20 mouse cellular contexts compared by ENCODE assay signal in the genomic region with DNA sequence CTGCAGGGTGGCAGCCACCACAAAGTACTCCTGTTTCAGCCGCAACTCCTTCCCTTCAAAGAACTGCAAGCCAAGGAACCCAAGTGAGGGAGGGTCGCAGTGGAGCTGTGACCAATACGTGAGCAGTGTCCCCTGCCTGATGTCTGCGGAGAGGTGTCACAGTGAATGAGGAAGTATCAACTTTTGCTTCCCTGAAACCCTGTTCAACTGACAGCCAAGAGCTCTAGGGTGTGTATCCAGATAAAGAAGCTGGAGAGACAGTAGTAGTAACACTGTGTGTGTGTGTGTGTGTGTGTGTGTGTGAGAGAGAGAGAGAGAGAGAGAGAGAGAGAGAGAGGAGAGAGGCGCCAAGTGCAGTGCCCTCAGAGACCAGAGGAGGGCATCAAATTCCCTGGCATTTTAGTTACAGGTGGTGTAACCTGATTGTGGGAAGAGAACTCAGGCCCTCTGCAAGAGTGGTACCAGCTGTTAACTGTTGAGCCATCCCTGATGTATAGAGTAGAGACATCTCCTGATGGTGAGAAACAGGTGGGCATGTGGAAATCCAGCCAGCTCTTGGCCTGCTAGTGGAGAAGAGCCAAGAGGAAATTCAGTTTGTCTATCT. TPM values are rescaled to one million over a fixed set of nuclear protein-coding genes. Genes with fewer than 3 reads are reported as not detected.
DNase-seq lines count a peak whose midpoint lies in the region; ATAC-seq and TF ChIP-seq lines count a peak whose summit lies in the region.
"Had no signal": no experiment of that assay in that cellular context is flagged by ENCODE, and none has a peak within 500 bp of the region (broad histone marks: within the 10 kb centered on the region; RNA-seq: fewer than 3 reads in every experiment).

No protein-coding gene starts in this region.

- no peak overlapping the region for H3K4me2 ChIP-seq in CH12.LX (ENCODE audit: insufficient read depth, low read depth, poor library complexity, severe bottlenecking)
- H3K4me2 ChIP-seq: midbrain, embryonic 12.5 days; neural tube, embryonic 13.5 days had no signal

- no peak overlapping the region for H3K27ac ChIP-seq in left cerebral cortex, adult 2 months
- no peak overlapping the region for H3K27ac ChIP-seq in CH12.LX (ENCODE audit: insufficient read depth, low read depth)
- H3K27ac ChIP-seq: midbrain, embryonic 12.5 days; neural tube, embryonic 13.5 days had no signal

- no peak for TF ChIP-seq POLR2A in CH12.LX (IDR thresholded peaks at IDR 0.05; ENCODE audit: low read depth, low read length)

- H3K9ac ChIP-seq in CH12.LX (ENCODE audit: insufficient read depth, low read depth) = no peak overlapping the region
- H3K9ac ChIP-seq: midbrain, embryonic 12.5 days; neural tube, embryonic 13.5 days had no signal

- H3K9me3 ChIP-seq in CH12.LX (replicated peaks; ENCODE audit: low read length) = no peaks in the 10 kb centered on the region
- H3K9me3 ChIP-seq: midbrain, embryonic 12.5 days; neural tube, embryonic 13.5 days had no signal

- TF ChIP-seq RAD21 in CH12.LX (IDR thresholded peaks at IDR 0.05; ENCODE audit: low read depth, low read length) = no peak; the same call in 1 of the 2 replicates

- no peak for TF ChIP-seq EP300 in CH12.LX (IDR thresholded peaks at IDR 0.05; ENCODE audit: low read length)

- no peak for ATAC-seq in CD4-positive, CD25-positive, alpha-beta regulatory T cell, adult 4 months
- ATAC-seq in hematopoietic stem cell, adult 5-6 weeks (replicated peaks in 1 of 2; ENCODE audit: insufficient read depth in 1 of 2, low FRiP score in 2 of 2, low TSS enrichment in 1 of 2, low read depth in 1 of 2, poor library complexity in 2 of 2, severe bottlenecking in 2 of 2) = peak; percentile 37 to 48; a peak in 3 of 4 replicates
- ATAC-seq: forebrain, embryonic 14.5 days; inflammation-experienced regulatory T-cells, adult 6 months had no signal

- H3K27me3 ChIP-seq in CH12.LX (replicated peaks) = no peaks in the 10 kb centered on the region
- H3K27me3 ChIP-seq: midbrain, embryonic 12.5 days; neural tube, embryonic 13.5 days had no signal

- H3K4me3 ChIP-seq in left cerebral cortex, adult 2 months = no peak overlapping the region
- H3K4me3 ChIP-seq in CH12.LX (replicated peaks in 1 of 3; ENCODE audit: low read depth in 2 of 3, low read length in 2 of 3, poor library complexity in 1 of 3) = no peak overlapping the region
- H3K4me3 ChIP-seq: midbrain, embryonic 12.5 days; neural tube, embryonic 13.5 days had no signal

- no peaks in the 10 kb centered on the region for H3K36me3 ChIP-seq in CH12.LX (replicated peaks in 1 of 2; ENCODE audit: control insufficient read depth in 1 of 2, insufficient read depth in 1 of 2, low read length in 1 of 2)
- H3K36me3 ChIP-seq: midbrain, embryonic 12.5 days; neural tube, embryonic 13.5 days had no signal

- TF ChIP-seq CTCF in left cerebral cortex, adult 2 months (IDR thresholded peaks at IDR 0.05) = peak; percentile 10
- TF ChIP-seq CTCF in CH12.LX (conservative IDR thresholded peaks at IDR 0.05 in 1 of 2, IDR thresholded peaks at IDR 0.05 in 1 of 2; ENCODE audit: low read depth in 2 of 2, low read length in 2 of 2) = peak in 1 of 2 experiments; percentile 43; a peak in 2 of 4 replicates

- in situ Hi-C loops in CH12.LX (cut with MboI; ENCODE audit: low pct_ligation_motif_present, low pct_unique_long_range_greater_than_20kb, low sequenced_read_pairs) = no loop called here

- DNase-seq in CD4-positive, CD25-positive, alpha-beta regulatory T cell, adult 2 months (ENCODE audit: low read depth, low spot score) = peak; percentile 21
- no peak for DNase-seq in left cerebral cortex, adult 2 months (ENCODE audit: extremely low spot score in 1 of 2, low spot score in 2 of 2)
- no peak for DNase-seq in left cerebral cortex, postnatal 4 days
- peak; percentile 3 for DNase-seq in CH12.LX (ENCODE audit: extremely low read depth)
- no peak for DNase-seq in spleen, postnatal 10 days (ENCODE audit: low spot score in 2 of 2)
- no peak for DNase-seq in Muller cell, postnatal 12 days (ENCODE audit: inconsistent ontology term)
- DNase-seq: cerebellum, postnatal 14 days; gastrocnemius, postnatal 25 days; heart, postnatal 14 days; kidney, postnatal 4 days; retina, postnatal 1 day had no signal

- intact Hi-C loops in left cerebral cortex, adult 2 months (cut with DNase I) = no loop called here
- intact Hi-C loops in left cerebral cortex, postnatal 4 days (cut with DNase I) = no loop called here

- H3K79me2 ChIP-seq in CH12.LX (replicated peaks; ENCODE audit: control insufficient read depth, extremely low read depth, insufficient read depth, poor library complexity, severe bottlenecking) = no peaks in the 10 kb centered on the region

- dilution Hi-C loops in CH12.LX (cut with MboI; ENCODE audit: extremely low pct_ligation_motif_present, extremely low pct_unique_long_range_greater_than_20kb, low sequenced_read_pairs) = no loop called here

- H3K4me1 ChIP-seq in CH12.LX (ENCODE audit: control insufficient read depth in 1 of 2, insufficient read depth in 2 of 2) = peaks cover 3 to 25% of the 10 kb centered on the region in 2 experiments; a peak in 3 of 4 replicates
- H3K4me1 ChIP-seq: midbrain, embryonic 12.5 days; neural tube, embryonic 13.5 days had no signal

TF ChIP-seq in CH12.LX, 34 proteins besides CTCF, POLR2A, EP300 and RAD21:
- no peak for TF ChIP-seq E2F4 (IDR thresholded peaks at IDR 0.05; ENCODE audit: insufficient replicate concordance, low read depth, low read length)
- TF ChIP-seq ZKSCAN1 (IDR thresholded peaks at IDR 0.05; ENCODE audit: borderline replicate concordance, low read depth, low read length) = no peak
- no peak for TF ChIP-seq ZNF384 (IDR thresholded peaks at IDR 0.05; ENCODE audit: low read depth, low read length)
- no peak for TF ChIP-seq ZMIZ1 (IDR thresholded peaks at IDR 0.05; ENCODE audit: low read depth, low read length)
- TF ChIP-seq USF1 (IDR thresholded peaks at IDR 0.05; ENCODE audit: low read depth, low read length) = no peak
- TF ChIP-seq JUND (conservative IDR thresholded peaks at IDR 0.05; ENCODE audit: low read depth, low read length) = no peak
- no peak for TF ChIP-seq TCF12 (IDR thresholded peaks at IDR 0.05; ENCODE audit: low read depth, low read length)
- TF ChIP-seq MAZ (IDR thresholded peaks at IDR 0.05; ENCODE audit: low read depth, low read length) = no peak
- TF ChIP-seq KAT2A (IDR thresholded peaks at IDR 0.05; ENCODE audit: insufficient replicate concordance, low read length) = no peak
TF ChIP-seq in CH12.LX: peak in this region for 0.

RNA-seq across cellular contexts. Expression of a gene that starts 29.3 kb away (rescaled TPM):
- polyA plus RNA-seq in CD4-positive, CD25-positive, alpha-beta regulatory T cell, adult 4 months (2017; shearing (Covaris generic)) = 1 to 10 TPM; 1.1 to 1.2 TPM
- total RNA-seq in left cerebral cortex, adult 2 months (2021) = 1 to 10 TPM; 3.6 to 3.8 TPM
- total RNA-seq in left cerebral cortex, postnatal 4 days (2021) = 1 to 10 TPM; 3.1 to 4.7 TPM
- 0.25 and 1.1 TPM in 2 replicates for total RNA-seq in CH12.LX (2012; rRNA removed)
- 2.6 and 3.1 TPM in 2 replicates for total RNA-seq in CH12.LX (2014; rRNA removed)
- 7.8 and 8.5 TPM in 2 replicates for polyA plus RNA-seq in CH12.LX (2012; ENCODE audit: insufficient read length, low read depth)
- 77.9 and 124 TPM in 2 replicates for total RNA-seq in hematopoietic stem cell, adult 5-6 weeks (2017)

RNA-seq across cellular contexts. Expression of a gene that starts 48.1 kb away (rescaled TPM):
- polyA plus RNA-seq in CD4-positive, CD25-positive, alpha-beta regulatory T cell, adult 4 months (2017; shearing (Covaris generic)) = 1 to 10 TPM; 1.1 to 4.1 TPM
- total RNA-seq in left cerebral cortex, adult 2 months (2021) = under 1 TPM; 0.14 to 0.37 TPM
- not detected for total RNA-seq in left cerebral cortex, postnatal 4 days (2021)
- total RNA-seq in CH12.LX (2012; rRNA removed) (not detected in 2 replicates), CH12.LX (2014; rRNA removed) (not detected in 2 replicates)
- polyA plus RNA-seq in CH12.LX (2012; ENCODE audit: insufficient read length, low read depth) = 0.23 TPM in 1 of 2 replicates, not detected in the other
- not detected in 2 replicates for total RNA-seq in hematopoietic stem cell, adult 5-6 weeks (2017)
- total RNA-seq: adrenal gland, adult 2 months; gastrocnemius, postnatal 25 days; heart, postnatal 14 days; left cerebral cortex, adult 18-20 months had no signal
- polyA plus RNA-seq: adrenal gland, adult 2 months; forebrain, embryonic 14.5 days; liver, embryonic 16.5 days; midbrain, embryonic 12.5 days had no signal

Comparison
In these comparisons a context has a peak if more than half of its experiments do, and no peak if none do; other contexts are left out.
1. DNase-seq: peak in CD4-positive, CD25-positive, alpha-beta regulatory T cell, adult 2 months (single experiment) and CH12.LX (single experiment); none in left cerebral cortex, adult 2 months (0 of 2), left cerebral cortex, postnatal 4 days (single experiment), spleen, postnatal 10 days (0 of 2) and Muller cell, postnatal 12 days (single experiment).
2. RNA of a gene that starts 29.3 kb away (total RNA-seq): 77.9 to 124 TPM in hematopoietic stem cell, adult 5-6 weeks; 3.1 to 4.7 TPM in left cerebral cortex, postnatal 4 days, 3.6 to 3.8 TPM in left cerebral cortex, adult 2 months and 0.25 to 3.1 TPM in CH12.LX; every median in the first group is over 10 times any median in the second.